Mouse (Mus musculus) activated CD4-positive, CD25-positive, alpha-beta regulatory T cell, adult 4 months (primary cell): ENCODE results near the gene Aarsd1. TPM values are rescaled to one million over a fixed set of nuclear protein-coding genes. Genes with fewer than 3 reads are reported as not detected.

ENCODE experiments used
- ATAC-seq: one replicate; pipeline ENCODE4 v1.8.0; 2017
- polyA plus RNA-seq, 2 experiments: library from polyadenylated mRNA; unstranded; fragments of 100-300 nt; shearing (Covaris generic); gene quantifications; one replicate each; pipeline ENCODE4 v1.2.1; 2017

Aarsd1 gene
- polyA plus RNA-seq, 2 experiments from 2014 or later, result 33.5 to 42.6 TPM

DNA sequence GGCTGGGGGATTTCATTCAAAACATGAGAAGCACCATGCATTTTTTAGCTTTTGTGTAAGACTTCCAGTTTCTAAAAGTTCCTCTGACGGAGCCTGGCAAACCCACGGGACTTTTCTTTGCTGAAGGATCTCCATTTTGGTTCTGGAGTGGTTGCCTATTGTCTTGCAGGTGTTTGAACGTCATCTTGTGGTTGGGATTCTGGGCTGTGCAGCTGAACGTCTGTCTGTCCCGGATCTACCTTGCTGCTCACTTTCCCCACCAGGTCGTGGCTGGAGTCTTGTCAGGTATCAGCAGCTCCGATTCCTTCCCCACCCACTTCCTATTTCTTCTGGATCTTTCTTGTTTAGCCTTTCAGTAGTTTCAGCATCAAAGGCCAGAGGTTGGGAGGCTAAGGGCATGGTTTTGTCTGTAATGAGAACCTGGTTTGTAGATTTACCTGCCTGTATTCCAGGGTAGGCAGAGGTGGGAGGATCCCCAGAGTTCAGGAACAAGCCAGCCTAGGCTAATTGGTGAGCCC, 42.9 kb downstream of the Aarsd1 start:
- ATAC-seq, result no peak

DNA sequence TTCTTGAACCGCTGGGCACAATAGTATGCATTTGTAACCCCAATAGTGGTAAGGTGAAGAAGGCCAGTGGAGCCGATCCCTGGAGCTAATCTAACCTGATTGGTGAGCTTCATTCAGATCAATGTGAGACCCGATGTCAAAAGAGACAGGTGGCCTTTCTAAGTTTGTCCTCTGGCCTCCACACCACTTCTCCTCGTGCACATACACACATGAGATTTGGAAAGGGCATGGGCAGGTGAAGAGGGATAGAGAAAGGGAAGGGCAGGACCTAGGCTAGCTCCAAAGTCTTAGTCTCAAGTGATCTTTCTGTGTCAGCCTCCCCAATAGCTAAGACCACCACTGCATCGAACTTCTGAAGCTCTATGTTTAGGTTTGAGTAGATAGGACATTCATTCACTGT, 47.3 kb downstream of the Aarsd1 start:
- ATAC-seq, result no peak

DNA sequence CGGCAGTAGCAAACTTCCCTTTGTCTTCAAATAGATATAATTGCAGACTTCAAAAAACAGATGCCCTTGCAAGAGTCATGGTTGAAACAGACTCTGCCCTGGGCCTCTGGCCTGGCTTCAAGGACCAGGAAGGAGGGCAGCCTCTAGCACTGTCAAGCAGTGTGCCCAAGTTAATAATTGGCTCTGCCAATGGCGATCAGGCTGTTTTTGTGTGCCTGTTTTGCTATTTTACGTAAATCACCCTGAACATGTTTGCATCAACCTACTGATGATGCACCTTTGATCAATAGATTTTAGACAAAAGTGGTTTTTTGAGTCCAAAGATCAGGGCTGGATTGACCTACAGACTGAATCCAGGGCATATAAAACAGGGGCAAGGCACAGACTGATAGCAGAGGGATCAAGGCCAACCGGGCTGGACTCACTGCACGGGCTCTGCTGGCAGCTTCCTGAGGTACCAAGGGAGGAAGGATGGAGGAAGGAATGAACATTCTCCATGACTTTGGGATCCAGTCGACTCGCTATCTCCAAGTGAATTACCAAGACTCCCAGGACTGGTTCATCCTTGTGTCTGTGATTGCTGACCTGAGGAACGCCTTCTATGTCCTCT, 50.0 kb downstream of the Aarsd1 start, which contains the start of gene G6pc:
Gene G6pc, plus strand, starts transcription at position 236 of the 610 bp plus-strand sequence.
- no peak for ATAC-seq

DNA sequence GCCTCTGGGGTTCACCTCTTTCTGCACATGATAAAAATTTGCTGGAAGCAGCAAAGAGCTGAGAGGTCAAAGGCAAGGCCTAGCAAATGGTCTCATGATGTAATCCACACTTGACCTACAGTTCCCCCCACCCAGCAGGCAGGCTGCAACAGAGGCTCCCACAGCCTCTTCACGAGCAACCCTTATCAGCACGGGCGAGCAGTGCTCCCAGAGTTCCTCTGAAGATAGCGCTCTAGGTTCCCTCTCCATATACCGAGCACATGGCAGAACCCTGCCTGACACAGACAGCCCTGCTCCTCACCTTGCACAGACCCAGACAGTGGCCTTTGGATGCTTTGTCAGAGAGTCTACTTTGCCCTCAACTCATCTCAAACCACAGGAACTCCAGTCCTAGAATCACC, 52.9 kb downstream of the Aarsd1 start:
- ATAC-seq, result no peak

DNA sequence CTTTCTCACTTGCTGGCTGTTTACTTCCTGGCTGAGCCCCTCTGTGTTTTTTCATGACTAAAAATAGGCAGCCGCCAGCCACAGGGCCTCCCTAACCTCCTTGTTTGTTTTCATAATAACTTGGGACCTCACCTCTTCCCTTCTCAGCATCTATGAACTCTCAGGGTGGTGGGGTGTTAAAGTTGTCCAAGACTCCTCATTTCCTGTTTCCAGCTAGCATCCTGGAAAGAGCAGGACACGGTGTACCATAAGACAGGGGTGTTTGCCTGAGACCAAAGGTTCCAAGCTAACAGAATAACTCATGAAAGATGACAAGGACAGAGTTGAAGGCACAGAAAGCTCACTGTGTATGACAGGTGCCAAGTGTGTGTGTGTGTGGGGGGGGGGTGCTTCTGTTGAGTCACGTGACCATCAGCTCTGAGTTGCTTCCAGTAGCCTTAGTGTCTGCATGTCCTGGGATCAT, 56.7 kb downstream of the Aarsd1 start:
- no peak for ATAC-seq

DNA sequence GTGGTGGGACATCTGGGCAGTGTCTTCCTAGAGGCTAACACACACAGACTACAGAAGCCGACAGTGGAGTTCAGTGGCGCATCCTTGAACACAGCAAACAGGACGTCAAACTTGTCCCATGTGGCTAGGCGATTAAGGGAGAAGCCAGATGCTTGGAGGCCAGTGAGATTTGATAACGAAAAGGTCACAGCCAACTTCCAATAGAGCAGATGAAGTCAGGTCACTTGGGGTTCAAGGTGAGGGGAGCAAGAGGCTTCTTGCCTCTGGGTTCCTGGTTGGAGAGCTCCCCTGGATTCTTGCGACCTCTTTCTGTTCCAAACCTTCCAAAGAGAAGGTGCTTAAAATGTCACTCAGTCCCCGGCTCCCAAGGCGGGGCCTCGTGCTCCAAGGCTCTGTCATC, 57.6 kb downstream of the Aarsd1 start:
- ATAC-seq, result no peak

DNA sequence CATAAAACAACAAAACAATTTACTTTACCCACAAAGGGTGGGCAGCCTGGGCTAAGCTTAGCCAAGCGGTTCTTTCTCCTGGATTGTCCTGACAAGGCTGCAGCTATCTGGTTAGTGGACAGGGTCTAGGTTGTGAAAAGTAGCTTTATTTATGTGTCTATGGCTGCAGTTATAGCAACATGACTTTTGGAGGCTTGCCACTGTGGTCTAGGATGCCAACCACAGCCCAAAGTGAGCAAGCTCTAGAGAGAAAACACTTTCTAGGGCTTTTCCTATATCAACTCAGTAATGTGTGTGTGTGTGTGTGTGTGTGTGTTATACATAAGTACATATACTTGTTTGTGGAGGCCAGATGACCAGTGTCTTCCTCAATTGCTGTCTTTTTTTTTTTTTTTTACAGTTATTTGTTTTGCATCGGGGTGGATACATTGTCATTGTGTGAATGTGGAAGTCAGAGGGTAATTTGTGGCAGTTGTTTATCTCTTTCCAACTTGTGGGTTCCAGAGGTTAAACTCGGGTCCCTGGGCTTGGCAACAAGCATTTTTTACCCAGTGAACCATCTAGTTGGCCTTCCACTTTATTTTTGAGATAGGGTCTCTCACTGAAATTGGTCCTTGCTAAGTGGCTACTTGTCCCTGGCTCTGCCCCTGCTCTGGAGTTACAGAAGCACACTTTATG, 59.8 kb downstream of the Aarsd1 start:
- ATAC-seq, result no peak

Other genes starting within 250 kb of the Aarsd1 start
- under 1 TPM; 0.29 to 0.33 TPM for gene Cntnap1, start 247.1 kb downstream of the Aarsd1 start, polyA plus RNA-seq
- not detected for gene Plekhh3, start 246.3 kb downstream of the Aarsd1 start, polyA plus RNA-seq
- gene Ccr10, start 242.2 kb downstream of the Aarsd1 start, polyA plus RNA-seq, result 1 to 10 TPM; 1.5 to 1.6 TPM
- gene Ezh1, start 191.2 kb downstream of the Aarsd1 start, polyA plus RNA-seq, result 10 to 100 TPM; 48.1 to 52.2 TPM
- not detected for gene Ramp2, start 171.6 kb downstream of the Aarsd1 start, polyA plus RNA-seq
- gene Vps25, start 163.9 kb downstream of the Aarsd1 start, polyA plus RNA-seq, result 100 to 1,000 TPM; 122 to 153 TPM
- gene Wnk4, start 157.0 kb downstream of the Aarsd1 start, polyA plus RNA-seq, result 1 to 10 TPM in 1 of 2 experiments, under 1 TPM in 1; 0.58 to 1.0 TPM
- 1 to 10 TPM in 1 of 2 experiments, not detected in 1; 1.0 TPM for gene Cntd1, start 138.6 kb downstream of the Aarsd1 start, polyA plus RNA-seq
- 100 to 1,000 TPM; 109 to 144 TPM for gene Coa3, start 138.5 kb downstream of the Aarsd1 start, polyA plus RNA-seq
- gene Becn1, start 115.3 kb downstream of the Aarsd1 start, polyA plus RNA-seq, result 10 to 100 TPM; 79.0 to 81.0 TPM
- 10 to 100 TPM; 37.1 to 53.3 TPM for gene Psme3, start 101.4 kb downstream of the Aarsd1 start, polyA plus RNA-seq
- 1 to 10 TPM; 2.1 to 2.5 TPM for gene Aoc2, start 92.6 kb downstream of the Aarsd1 start, polyA plus RNA-seq
- gene Aoc3, start 87.0 kb downstream of the Aarsd1 start, polyA plus RNA-seq, result not detected
- gene G6pc, start 50.1 kb downstream of the Aarsd1 start, polyA plus RNA-seq, result not detected
- gene Gm27029, start 7.2 kb upstream of the Aarsd1 start, polyA plus RNA-seq, result 1 to 10 TPM in 1 of 2 experiments, not detected in 1; 1.5 TPM
- 1 to 10 TPM; 5.4 to 8.0 TPM for gene Rundc1, start 7.5 kb upstream of the Aarsd1 start, polyA plus RNA-seq
- 1 to 10 TPM; 1.1 to 4.2 TPM for gene Ptges3l, start 7.7 kb upstream of the Aarsd1 start, polyA plus RNA-seq
- gene Rpl27, start 24.7 kb upstream of the Aarsd1 start, polyA plus RNA-seq, result 100 to 1,000 TPM; 581 to 812 TPM
- gene Ifi35, start 30.8 kb upstream of the Aarsd1 start, polyA plus RNA-seq, result 100 to 1,000 TPM; 148 to 179 TPM
- under 1 TPM; 0.24 to 0.36 TPM for gene Rnd2, start 47.4 kb upstream of the Aarsd1 start, polyA plus RNA-seq
- gene Vat1, start 48.6 kb upstream of the Aarsd1 start, polyA plus RNA-seq, result 1 to 10 TPM in 1 of 2 experiments, under 1 TPM in 1; 0.60 to 1.5 TPM
- gene Brca1, start 134.3 kb upstream of the Aarsd1 start, polyA plus RNA-seq, result 1 to 10 TPM; 5.4 to 5.8 TPM
- 10 to 100 TPM; 42.3 to 84.0 TPM for gene Nbr1, start 134.5 kb upstream of the Aarsd1 start, polyA plus RNA-seq
- gene Tmem106a, start 164.6 kb upstream of the Aarsd1 start, polyA plus RNA-seq, result 10 to 100 TPM; 13.4 to 13.6 TPM
- gene Gm11634, start 181.6 kb upstream of the Aarsd1 start, polyA plus RNA-seq, result not detected
- 100 to 1,000 TPM in 1 of 2 experiments, 10 to 100 TPM in 1; 65.1 to 101 TPM for gene Rdm1, start 209.6 kb upstream of the Aarsd1 start, polyA plus RNA-seq
- gene Arl4d, start 247.9 kb upstream of the Aarsd1 start, polyA plus RNA-seq, result under 1 TPM; 0.32 to 0.36 TPM